Mouse (Mus musculus): ENCODE results near the gene Gid4.

Gid4 gene

GRCm38 (mm10) chr11:60416963-60417716 lies at the start of gene Gid4:
TSS of gene Gid4 (plus strand) at chr11:60417145.
- DNase-seq, result peak; percentile 98 to 99

- no peak for DNase-seq
Observed at GRCm38 (mm10) chr11:60367256-60367655, 49.7 kb upstream of the Gid4 start.

- no peak for DNase-seq
Observed at GRCm38 (mm10) chr11:60368909-60369308, 48.0 kb upstream of the Gid4 start.

- DNase-seq, result no peak
Observed at GRCm38 (mm10) chr11:60369448-60369847, 47.5 kb upstream of the Gid4 start.

GRCm38 (mm10) chr11:60370431-60370830 lies 46.5 kb upstream of the Gid4 start:
- no peak for DNase-seq

GRCm38 (mm10) chr11:60374481-60374880 lies 42.5 kb upstream of the Gid4 start:
- no peak for DNase-seq

GRCm38 (mm10) chr11:60383518-60383917 lies 33.4 kb upstream of the Gid4 start:
- no peak for DNase-seq

- DNase-seq, result no peak
Observed at GRCm38 (mm10) chr11:60384762-60385421, 32.1 kb upstream of the Gid4 start.

- no peak for DNase-seq
Observed at GRCm38 (mm10) chr11:60385946-60386345, 31.0 kb upstream of the Gid4 start.

GRCm38 (mm10) chr11:60387944-60388343 lies 29.0 kb upstream of the Gid4 start:
- DNase-seq, result no peak

- no peak for DNase-seq
Observed at GRCm38 (mm10) chr11:60391346-60391745, 25.6 kb upstream of the Gid4 start.

GRCm38 (mm10) chr11:60396546-60396945 lies 20.4 kb upstream of the Gid4 start:
- peak in 1 of 2 experiments; percentile 10 for DNase-seq

GRCm38 (mm10) chr11:60397172-60397571 lies 19.8 kb upstream of the Gid4 start:
- no peak for DNase-seq

- no peak for DNase-seq
Observed at GRCm38 (mm10) chr11:60406606-60407005, 10.3 kb upstream of the Gid4 start.

- peak; percentile 12 to 62 for DNase-seq
Observed at GRCm38 (mm10) chr11:60412173-60412572, 4.8 kb upstream of the Gid4 start.

GRCm38 (mm10) chr11:60412921-60413320 lies 4.0 kb upstream of the Gid4 start:
- no peak for DNase-seq

GRCm38 (mm10) chr11:60416590-60416962 lies 369 bp upstream of the Gid4 start:
- DNase-seq, result no peak

- peak; percentile 5 to 27 for DNase-seq
Observed at GRCm38 (mm10) chr11:60417717-60418472, 950 bp downstream of the Gid4 start, which contains the start of gene Atpaf2. TSS of gene Atpaf2 (minus strand) at chr11:60418457.

- DNase-seq, result no peak
Observed at GRCm38 (mm10) chr11:60418473-60418803, 1.5 kb downstream of the Gid4 start.

GRCm38 (mm10) chr11:60422046-60422668 lies 5.2 kb downstream of the Gid4 start:
- DNase-seq, result no peak

- DNase-seq, result no peak
Observed at GRCm38 (mm10) chr11:60423006-60423405, 6.1 kb downstream of the Gid4 start.

GRCm38 (mm10) chr11:60426417-60426816 lies 9.5 kb downstream of the Gid4 start:
- DNase-seq, result no peak

GRCm38 (mm10) chr11:60427628-60428027 lies 10.7 kb downstream of the Gid4 start:
- no peak for DNase-seq

All from lung, adult 18-20 months (tissue).